Mouse (Mus musculus) olfactory bulb, adult 2 months (tissue): Measurements from ENCODE around the gene Slc5a10. TPM values are rescaled to one million over a fixed set of nuclear protein-coding genes. Genes with fewer than 3 reads are reported as not detected.
A peak's percentile ranks its signal among the peaks of the same experiment; 100 is the strongest.

Experiments used
- H3K27ac ChIP-seq: fragments of 200-500 bp; 2 replicates; pipeline ENCODE4 v1.5.1; 2012; ENCODE audit warnings: low read depth, low read length; ENCODE audit not compliant: insufficient read depth
- H3K4me1 ChIP-seq: fragments of 200-500 bp; 2 replicates; pipeline ENCODE4 v1.6.1; 2012; ENCODE audit warnings: low read length; ENCODE audit not compliant: control insufficient read depth, insufficient read depth
- H3K4me3 ChIP-seq: fragments of 200-500 bp; 2 replicates; pipeline ENCODE4 v1.5.1; 2012; ENCODE audit warnings: mild to moderate bottlenecking, low read depth, low read length, moderate library complexity; ENCODE audit not compliant: insufficient read depth
- CTCF ChIP-seq: fragments of 200-500 bp; IDR thresholded peaks from 2 replicates; pipeline ENCODE4 v1.5.1; 2012; ENCODE audit warnings: low read depth, mild to moderate bottlenecking, low read length, moderate library complexity; ENCODE audit not compliant: insufficient read depth
- POLR2A ChIP-seq: fragments of 200-500 bp; IDR thresholded peaks from 2 replicates; pipeline ENCODE4 v1.6.1; 2012; ENCODE audit warnings: mild to moderate bottlenecking, low read depth, low read length, moderate library complexity; ENCODE audit not compliant: insufficient read depth
- WGBS: fragments of 180-500 bp; shearing (Covaris S2); methylation state at CpG from one replicate; pipeline ENCODE4 v1.1.7; 2018; 5-methylcytosine and 5-hydroxymethylcytosine counted together
- polyA plus RNA-seq: library from polyadenylated mRNA; stranded (reverse); fragments of >200 nt; gene quantifications from 2 replicates; pipeline ENCODE4 v1.2.4, GENCODE M21; 2012; ENCODE audit warnings: low replicate concordance; ENCODE audit not compliant: missing spikeins, insufficient read depth, insufficient read length

Slc5a10 gene
- polyA plus RNA-seq, 1 experiment, result not detected

DNA sequence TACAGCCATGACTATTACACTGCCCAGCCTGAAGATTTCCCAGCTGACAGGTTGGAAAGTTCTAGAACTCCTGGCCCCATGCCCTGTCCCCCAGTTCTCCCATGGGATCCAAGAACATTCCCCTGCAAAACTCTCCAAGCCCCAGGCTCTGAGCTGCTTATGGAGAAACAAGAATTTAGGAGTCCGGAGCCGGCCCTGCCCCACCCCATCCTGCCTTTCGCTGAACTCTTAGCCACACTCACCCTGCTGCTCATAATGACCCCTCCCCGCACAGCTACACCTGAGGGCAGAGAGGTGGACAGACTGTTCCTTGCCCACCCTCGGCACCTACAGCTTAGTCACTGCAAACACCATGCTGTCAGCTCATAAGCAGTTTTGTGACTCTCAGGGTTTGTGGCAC is 52.8 kb downstream of the Slc5a10 start:
- 91% methylated on average over 5 of the region's 5 CpGs for WGBS
- Histone ChIP-seq H3K27ac (no peak overlapping the region), H3K4me3 (no peak overlapping the region), H3K4me1 (peaks cover 7% of the 10 kb centered on the region; the same call in 1 of the 2 replicates)
- TF ChIP-seq POLR2A, result no peak

DNA sequence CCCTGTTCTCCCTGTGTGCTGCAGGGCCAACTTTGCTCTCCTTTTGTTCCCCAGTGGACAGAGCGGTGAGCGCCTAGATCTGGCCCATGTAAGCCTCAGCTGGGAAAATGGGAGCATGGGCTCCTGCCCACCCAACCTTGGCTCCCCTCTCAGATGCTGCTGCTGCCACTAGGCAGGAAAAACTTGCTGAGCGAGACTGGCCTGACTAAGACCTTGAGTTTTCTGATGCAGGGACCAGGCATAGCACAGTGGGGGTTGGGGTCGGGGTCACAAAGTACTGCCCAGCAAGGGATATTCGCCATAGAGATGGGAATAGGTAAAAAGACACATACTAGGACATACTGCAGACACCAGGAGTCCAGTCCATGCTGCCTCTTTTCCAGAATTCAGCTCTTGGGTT is 53.4 kb downstream of the Slc5a10 start:
- WGBS, result 94% methylated on average over 5 of the region's 5 CpGs
- TF ChIP-seq POLR2A, result no peak
- no peak for TF ChIP-seq CTCF
- Histone ChIP-seq H3K4me3 (no peak overlapping the region), H3K27ac (no peak overlapping the region), H3K4me1 (peaks cover 7% of the 10 kb centered on the region; the same call in 1 of the 2 replicates)

DNA sequence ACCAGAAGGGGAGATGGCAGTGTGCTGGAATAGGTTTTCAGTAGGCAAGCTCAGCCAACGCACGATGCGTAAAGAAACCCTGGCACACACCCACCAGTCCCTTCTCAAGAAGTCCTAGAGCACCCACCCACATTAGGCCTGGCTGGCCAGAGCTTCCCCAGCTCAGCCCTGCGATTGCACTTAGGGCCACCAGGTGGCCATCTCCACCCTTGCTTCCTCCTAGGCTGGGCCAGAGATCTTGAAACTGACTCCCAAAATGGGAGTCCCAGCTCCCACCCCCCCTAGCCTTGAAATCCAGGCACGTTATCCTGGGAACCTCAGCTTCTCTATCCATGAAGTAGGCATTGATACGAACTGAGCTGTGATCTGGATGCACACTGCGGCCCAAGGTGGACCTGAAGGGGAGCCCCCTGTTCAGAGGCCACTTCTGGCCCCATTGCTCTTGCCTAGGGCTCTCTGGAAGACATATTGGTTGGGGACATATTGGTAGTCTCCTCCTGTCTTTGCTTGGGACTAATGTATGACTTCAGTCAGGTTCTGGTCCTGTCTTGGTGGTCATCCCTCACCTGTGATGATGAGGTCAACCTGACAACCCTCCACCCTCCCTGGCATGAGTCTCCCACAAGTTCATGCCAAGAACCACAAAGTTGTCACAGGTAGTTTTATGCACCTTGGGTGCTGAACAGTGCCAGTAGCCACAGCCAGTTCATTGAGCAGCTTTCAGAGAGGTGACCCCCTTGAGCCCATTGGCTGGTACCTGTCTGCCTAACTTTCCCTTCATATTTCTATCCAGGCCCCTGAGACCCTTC is 54.4 kb downstream of the Slc5a10 start:
- WGBS, result 50% methylated on average over 7 of the region's 7 CpGs
- Histone ChIP-seq H3K27ac (no peak overlapping the region), H3K4me1 (peaks cover 7% of the 10 kb centered on the region; the same call in 1 of the 2 replicates), H3K4me3 (no peak overlapping the region)
- peak; percentile 72 for TF ChIP-seq CTCF
- no peak for TF ChIP-seq POLR2A

DNA sequence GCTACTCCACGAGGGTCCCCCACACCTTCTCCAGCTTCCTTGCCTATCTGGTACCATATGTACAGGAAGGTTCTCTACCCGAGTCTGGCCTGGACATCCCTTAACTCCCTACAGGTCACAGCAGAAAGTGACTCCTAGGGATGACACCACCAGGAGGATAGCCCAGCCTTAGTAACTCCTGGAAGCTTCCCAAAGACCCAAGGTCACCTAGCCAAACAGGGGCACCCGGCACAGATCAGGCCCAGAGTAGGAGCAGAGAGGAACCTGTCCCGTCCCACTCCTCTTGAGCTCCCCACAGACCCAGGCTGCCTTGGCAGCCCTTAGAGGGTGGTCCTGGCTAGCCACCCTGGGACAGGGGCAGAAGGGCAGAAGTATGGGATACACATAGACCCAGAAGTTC is 55.2 kb downstream of the Slc5a10 start:
- no peak for TF ChIP-seq POLR2A
- no peak for TF ChIP-seq CTCF
- 92% methylated on average over 4 of the region's 4 CpGs for WGBS
- Histone ChIP-seq H3K27ac (no peak overlapping the region), H3K4me3 (no peak overlapping the region), H3K4me1 (peaks cover 7% of the 10 kb centered on the region; the same call in 1 of the 2 replicates)

DNA sequence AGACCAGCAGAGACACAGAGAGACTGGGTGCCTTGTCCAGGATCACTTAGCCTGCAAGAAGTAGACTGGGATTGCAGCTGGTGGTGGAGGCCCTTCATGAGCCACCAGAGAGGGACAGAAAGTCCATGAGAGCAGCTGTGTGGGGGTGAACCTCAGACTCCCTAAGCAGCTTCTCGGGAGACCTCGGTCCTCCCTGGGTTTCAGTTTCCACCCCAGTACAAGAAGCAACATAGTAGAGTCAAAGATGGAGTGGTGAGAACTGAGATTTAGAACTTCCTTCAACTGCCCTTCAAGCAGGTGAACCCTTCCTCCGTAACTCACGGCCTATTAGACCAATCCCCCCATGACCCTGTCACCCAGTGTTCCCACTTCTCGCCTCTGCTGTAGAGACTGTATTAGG is 58.4 kb downstream of the Slc5a10 start:
- peaks cover 7% of the 10 kb centered on the region; the same call in 1 of the 2 replicates for H3K4me1 ChIP-seq
- TF ChIP-seq POLR2A (no peak), CTCF (no peak)
- WGBS, result 95% methylated on average over 5 of the region's 5 CpGs
- H3K27ac ChIP-seq, result no peak overlapping the region
- no peak overlapping the region for H3K4me3 ChIP-seq

DNA sequence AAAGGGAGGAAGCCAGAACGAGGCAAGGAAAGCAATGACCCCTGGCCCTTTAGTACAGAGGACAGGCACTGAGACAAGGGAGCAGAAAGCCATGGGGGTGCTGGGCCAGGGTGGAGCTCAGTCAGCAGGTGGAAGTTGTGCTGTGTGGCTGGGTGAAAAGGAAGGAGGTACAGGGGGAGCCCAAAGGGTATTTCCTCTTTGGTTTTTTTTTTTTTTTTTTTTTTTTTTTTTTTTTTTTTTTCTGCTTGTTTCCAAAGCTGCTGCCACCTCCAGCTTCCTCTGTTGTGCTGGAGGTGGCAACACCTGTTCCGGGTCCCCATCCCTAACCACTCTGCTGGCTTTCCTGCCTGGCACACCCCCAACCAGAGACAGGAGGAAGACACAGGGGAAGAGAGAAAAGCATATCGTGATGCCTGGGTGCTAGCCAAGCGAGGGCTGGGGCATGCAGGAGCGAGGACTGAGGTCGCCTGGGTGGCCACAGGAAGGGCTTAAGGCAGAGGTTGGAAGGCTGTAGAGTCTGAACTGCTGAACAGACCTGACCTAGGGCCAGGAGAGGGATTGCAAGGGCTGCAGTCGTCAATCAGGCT is 59.7 kb downstream of the Slc5a10 start:
- TF ChIP-seq CTCF (no peak), POLR2A (no peak)
- peaks cover 6% of the 10 kb centered on the region; the same call in 1 of the 2 replicates for H3K4me1 ChIP-seq
- WGBS, result 83% methylated on average over 7 of the region's 7 CpGs

DNA sequence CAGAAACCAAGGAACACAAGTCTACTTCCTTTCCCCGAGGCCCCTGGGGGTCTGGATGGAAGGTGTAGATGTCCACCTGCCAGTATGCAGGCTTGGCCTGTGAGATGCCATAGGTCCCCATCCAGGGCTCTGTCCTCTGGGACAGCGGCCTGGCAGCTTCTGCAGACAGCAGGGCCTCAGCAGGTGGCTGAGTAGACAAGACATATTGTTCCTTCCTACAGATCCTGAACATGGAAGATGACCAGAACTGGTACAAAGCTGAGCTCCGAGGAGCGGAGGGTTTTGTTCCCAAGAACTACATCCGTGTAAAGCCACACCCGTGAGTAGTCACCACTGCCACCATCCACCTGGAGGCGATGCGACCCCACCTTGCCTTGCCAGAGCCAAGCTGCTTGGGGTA is 60.6 kb downstream of the Slc5a10 start:
- no peak for TF ChIP-seq POLR2A
- no peak for TF ChIP-seq CTCF
- no peak overlapping the region for H3K27ac ChIP-seq
- WGBS, result 93% methylated on average over 8 of the region's 8 CpGs
- peaks cover 3% of the 10 kb centered on the region; the same call in 1 of the 2 replicates for H3K4me1 ChIP-seq
- H3K4me3 ChIP-seq, result no peak overlapping the region

More for the DNA sequence above, 59.7 kb downstream of the Slc5a10 start:
- Histone ChIP-seq H3K27ac (no peak overlapping the region), H3K4me3 (no peak overlapping the region)

DNA sequence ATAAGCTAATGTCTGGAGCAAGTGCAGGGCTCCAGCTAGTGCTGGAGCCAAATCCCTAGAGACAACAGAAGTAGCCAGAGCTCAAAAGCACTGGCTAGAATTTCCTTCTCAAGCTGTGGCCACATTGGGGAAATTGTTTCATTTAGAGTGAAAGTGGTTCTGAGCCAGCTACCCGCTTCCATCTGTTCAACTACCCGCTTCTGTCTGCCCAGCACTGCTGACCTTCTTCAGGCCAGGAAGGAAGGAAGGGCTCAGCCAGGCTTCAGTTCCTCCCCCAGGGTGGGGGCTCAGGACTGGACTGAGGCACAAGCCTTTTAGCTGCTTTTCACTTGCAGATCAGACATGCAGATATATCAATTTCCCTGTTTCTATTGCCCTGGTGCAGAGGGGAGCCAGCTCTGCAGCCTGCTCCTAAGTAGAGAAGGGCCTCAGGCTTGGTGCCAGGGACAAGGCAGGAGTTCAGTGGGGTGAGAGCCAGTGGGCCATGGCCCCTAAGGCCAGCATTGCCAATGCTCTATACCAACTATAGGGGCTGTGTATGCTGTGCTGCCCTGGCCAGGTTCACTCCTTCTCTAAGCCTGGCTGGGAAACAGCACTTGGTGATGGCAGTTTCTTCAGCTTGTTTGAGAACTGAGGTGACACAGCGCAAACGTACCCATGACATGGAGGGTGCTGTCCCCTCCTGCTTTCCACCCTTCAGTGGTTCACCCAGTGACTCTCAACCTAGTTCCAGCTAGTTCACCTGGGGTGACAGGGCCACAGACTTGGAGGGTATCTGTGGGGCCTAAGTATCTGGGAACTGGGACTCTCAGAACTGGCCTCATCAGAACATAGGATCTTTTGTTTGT is 61.4 kb downstream of the Slc5a10 start:
- TF ChIP-seq POLR2A (no peak), CTCF (no peak)
- H3K4me3 ChIP-seq, result no peak overlapping the region
- no peaks in the 10 kb centered on the region; the same call in 1 of the 2 replicates for H3K4me1 ChIP-seq
- no peak overlapping the region for H3K27ac ChIP-seq
- WGBS, result 89% methylated on average over 4 of the region's 4 CpGs
